Mouse (Mus musculus) adrenal gland, postnatal 25 days (tissue): ENCODE results near the gene Ankle1. TPM values are rescaled to one million over a fixed set of nuclear protein-coding genes. Genes with fewer than 3 reads are reported as not detected.

Experiments used
- DNase-seq: peaks from one replicate; pipeline ENCODE4 v3.0.0; 2021; ENCODE audit warnings: mixed read lengths
- long read RNA-seq: library from polyadenylated mRNA; stranded (forward); transcript quantifications from one replicate; pipeline ENCODE4 v2.0.0, GENCODE M21; 2021
- total RNA-seq: library from RNA; stranded (reverse); gene quantifications from 2 replicates; pipeline ENCODE4 v1.2.3, GENCODE M21; 2021

The Ankle1 gene
- 3.2 and 4.1 TPM in 2 replicates for total RNA-seq
- long read RNA-seq, partial matches to known transcripts = 1 of 9 reads
- long read RNA-seq, other reads (novel, unspliced or antisense) = 4 of 9 reads

DNA sequence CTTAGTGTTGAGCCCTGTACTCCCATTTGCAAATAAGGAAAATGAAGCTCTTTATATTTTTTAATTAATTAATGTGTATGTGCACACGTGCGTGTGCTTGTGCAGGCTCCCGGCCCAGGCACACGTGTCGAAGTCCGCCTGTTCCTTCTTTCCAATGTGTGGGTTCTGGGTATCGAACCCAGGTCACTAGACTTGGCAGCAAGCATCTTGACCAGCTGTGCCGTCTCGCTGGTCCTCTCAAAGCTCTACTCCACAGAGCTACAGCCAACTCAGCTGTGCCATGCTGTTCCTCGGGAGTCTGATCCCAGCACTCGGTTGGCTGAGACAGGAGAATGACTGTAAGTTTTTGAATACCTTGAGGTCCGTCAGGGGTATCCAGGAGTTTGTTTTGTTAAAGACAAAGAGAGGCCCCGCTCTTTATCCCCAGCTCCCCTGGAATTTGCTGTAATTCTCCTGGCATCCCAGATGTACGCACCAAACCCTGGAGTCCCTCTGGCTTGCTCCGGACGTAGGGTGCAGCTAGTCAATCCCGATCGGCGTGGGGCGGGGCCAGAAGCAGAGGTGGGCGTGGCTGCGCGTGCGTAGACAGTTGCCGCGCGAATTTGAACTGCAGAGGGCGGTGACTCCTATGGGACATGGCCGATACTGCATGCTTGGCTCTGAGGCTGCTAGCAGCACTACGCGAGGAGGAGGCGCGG, at the start of gene Ankle1:
Gene Ankle1 (plus strand): TSS at position 610 of the 698 bp plus-strand sequence.
- peak; percentile 97 for DNase-seq

GRCm38 (mm10) chr8:71358026-71358425, 47.8 kb upstream of the Ankle1 start:
- no peak for DNase-seq

- DNase-seq = peak; percentile 88
These were observed 38.9 kb upstream of the Ankle1 start, which contains the start of gene Use1 for GRCm38 (mm10) chr8:71366771-71367528. Gene Use1 (plus strand): TSS chr8:71366848.

- peak; percentile 38 for DNase-seq
These were observed 38.2 kb upstream of the Ankle1 start for GRCm38 (mm10) chr8:71367529-71368176.

DNA sequence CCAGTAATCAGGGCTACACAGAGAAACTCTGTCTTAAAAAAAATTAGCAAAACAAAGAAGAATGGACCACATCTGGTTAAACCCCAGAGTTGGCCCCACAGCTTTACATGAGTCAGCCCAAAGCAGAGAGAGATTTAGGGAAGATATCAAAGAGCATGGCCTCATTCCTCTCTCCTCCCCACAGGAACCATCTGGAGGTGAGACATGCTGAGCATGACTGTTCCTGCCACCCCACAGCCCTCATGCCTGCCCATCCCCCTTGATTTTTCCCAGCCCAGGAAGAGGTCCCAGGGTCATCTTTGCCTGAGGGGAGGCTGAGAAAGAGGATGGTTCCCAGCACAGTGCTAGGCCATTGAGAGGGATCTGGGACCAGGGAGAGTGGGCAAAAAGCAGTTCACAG, 37.4 kb upstream of the Ankle1 start:
- DNase-seq = no peak

DNA sequence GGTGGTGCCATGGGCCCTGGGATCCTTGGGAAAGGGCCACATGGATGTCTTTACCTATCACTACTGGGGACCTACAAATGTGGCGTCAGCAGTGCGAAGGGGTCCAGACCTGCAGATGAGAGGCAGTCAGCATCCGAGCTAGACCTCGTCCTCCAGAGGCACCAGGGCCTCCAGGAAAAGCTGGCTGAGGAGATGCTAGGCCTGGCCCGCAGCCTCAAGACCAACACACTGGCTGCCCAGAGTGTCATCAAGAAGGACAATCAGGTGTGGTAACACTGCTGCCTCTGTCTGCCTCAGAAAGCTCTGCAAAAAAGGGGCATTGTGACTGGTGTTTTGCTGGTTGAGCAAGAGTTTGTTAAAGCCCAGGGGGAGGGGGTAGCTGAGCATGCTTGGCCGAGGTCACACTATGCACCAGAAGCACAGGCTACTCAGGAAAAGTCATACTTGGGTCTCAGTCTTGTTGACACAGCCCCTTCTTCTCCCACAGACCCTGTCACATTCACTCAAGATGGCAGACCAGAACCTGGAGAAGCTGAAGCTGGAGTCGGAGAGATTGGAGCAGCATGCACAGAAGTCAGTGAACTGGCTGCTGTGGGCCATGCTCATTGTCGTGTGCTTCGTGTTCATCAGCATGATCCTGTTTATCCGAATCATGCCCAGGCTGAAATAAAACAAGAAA, 36.6 kb upstream of the Ankle1 start:
- no peak for DNase-seq

- no peak for DNase-seq
These were observed 35.0 kb upstream of the Ankle1 start for GRCm38 (mm10) chr8:71370711-71371235.

GRCm38 (mm10) chr8:71371236-71371848, 34.5 kb upstream of the Ankle1 start, which contains the start of gene Ocel1:
Gene Ocel1 (plus strand): TSS chr8:71371298.
- peak; percentile 98 for DNase-seq

DNA sequence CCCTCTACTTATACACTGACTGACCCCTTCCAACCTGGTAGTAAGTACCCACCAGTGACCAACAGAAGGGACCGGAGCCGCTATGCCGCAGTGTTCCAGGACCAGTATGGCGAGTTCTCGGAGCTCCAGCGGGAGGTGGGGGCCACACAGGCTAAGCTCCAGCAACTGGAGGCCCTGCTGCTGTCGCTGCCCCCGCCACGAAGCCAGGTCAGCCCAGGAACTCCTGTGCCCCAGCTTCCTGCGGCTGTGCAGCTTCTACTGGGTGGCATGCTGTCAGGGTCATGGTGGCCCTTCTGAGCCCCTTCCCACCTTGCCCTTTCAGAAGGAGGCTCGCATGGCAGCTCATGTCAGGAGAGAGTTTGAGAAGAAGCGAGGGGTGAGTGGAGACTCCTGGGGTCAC, 33.4 kb upstream of the Ankle1 start:
- no peak for DNase-seq

DNA sequence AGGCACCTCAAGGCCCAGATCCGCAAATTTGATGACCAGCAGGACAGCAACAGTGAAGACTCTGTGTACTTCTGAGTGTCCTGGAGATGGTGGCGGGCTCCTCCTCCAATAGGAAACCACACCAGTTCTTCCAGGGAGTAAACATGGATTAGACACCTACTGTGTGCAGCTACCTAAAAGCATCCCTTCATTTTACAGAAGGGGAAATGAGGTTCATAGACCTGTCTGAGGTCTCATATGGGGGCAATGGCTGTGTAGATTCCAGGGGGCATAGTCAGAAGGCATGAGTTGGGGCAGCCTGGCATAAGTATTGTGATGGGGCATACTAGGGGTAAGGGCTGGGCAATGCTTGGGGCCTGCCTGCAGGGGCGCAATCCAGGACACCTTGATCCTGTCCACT, 32.8 kb upstream of the Ankle1 start:
- no peak for DNase-seq

GRCm38 (mm10) chr8:71374616-71375206, 31.1 kb upstream of the Ankle1 start:
- DNase-seq = peak; percentile 28

- DNase-seq = peak; percentile 72
These were observed 30.0 kb upstream of the Ankle1 start for GRCm38 (mm10) chr8:71375581-71376422.

DNA sequence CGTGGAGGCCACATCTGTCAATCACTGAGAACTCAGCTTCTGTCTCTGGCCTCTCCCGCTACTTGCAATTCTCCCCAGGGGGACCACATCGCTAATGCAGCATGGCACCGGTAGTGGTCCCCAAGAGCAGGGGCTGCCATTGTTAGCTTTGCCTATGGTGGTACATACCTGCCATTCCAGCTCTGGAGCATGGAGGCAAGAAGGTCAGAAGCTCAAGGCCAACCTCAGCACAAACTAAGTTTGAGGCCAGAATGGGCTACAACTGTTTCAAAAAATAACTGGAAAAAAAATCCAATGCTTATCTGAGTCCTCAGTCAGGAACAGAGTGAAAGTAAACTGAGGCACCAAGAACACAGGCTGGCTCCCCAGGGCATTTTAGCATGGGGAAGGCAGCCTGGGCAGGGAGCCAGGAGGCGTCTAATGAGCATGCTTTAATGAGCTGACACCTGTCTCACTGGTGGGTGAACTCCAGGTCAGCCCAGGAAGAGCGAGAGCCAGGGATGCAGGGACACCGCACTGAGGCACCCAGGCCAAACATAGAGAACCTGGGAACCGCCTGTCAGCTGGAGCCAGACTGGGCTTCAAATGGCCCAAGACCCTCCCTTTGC, 29.3 kb upstream of the Ankle1 start:
- DNase-seq = no peak

DNA sequence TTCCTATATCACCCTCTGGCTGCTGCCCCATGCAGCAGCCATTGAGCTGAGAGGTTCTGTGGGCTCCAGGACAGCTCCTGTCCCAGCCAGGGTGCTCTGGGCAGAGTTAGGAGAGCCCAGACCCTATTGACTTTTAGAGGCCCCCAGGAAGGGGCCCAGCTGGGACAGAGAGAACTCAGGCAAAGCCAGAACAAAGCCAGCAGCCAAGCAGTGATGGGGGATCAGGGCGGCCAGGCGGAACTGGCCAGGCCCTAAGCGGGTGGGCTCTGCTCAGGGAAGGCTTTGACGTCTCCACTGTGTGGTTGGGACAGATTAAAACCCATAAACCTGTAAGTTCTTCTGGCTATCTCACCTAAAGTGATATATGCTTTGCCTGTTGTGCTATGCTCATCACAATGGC, 26.8 kb upstream of the Ankle1 start:
- no peak for DNase-seq

DNA sequence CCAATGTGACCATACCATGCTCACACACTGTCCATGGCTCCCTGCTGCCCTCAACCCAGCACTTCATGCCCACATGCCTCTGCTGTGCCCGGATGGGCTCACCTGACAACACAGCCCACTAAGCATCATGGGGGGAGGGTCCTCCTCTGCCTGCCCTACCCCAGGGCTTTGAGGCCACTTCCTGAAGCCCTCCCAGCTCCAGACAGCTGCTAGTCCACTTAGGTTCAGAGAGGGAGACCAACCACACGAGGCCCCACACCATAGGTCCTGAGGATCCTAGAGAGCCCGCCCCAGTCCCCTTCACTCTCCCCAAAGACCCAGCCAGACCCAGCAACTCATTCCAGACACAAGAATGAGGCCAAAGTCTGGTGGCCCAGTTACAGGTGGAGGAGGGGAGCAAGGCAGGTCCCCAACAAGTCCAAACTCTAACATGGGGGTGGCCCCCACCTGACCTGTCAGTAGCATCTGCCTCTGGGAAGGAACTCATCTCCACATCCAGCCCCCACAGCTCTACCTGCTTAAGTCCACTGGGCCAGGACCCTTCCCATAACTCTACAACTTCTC, 26.2 kb upstream of the Ankle1 start:
- no peak for DNase-seq

GRCm38 (mm10) chr8:71380178-71381171, 25.3 kb upstream of the Ankle1 start:
- peak; percentile 49 for DNase-seq

DNA sequence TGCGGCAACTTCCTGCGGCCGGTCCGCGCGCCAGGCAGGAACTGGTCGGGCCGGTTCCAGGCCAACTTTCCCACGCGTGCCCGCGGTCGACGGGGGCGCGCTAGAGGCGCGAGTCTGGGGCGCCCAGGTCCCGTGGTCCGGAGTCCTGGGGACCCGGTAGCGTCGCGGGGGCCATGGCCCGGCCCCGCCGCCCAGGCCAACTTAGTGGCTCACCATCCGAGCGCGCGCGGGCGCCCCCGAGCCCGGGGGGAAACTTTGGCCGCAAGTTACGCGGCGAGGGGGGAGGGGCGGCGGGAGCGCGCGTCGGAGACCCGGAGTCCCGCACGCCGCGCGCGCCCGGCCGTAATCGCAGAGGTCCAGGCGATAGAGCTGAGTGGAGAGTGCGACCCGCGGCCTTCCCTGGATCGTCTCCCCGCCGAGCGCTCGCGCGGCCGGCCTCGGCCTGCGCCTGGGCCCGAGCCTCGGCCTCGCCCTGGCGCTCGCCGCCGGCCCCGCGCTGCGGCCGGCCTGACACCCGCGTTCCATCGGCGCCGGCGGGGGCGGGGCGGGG, 24.3 kb upstream of the Ankle1 start, which contains the start of gene Nr2f6:
Gene Nr2f6 (minus strand): TSS at position 540 of the 550 bp plus-strand sequence.
- peak; percentile 69 for DNase-seq
